Mouse (Mus musculus) embryonic facial prominence, embryonic 13.5 days (tissue): ENCODE data around the gene Ccdc144b. TPM values are rescaled to one million over a fixed set of nuclear protein-coding genes. Genes with fewer than 3 reads are reported as not detected.

Source experiments
- ATAC-seq: fragments of 200-750 bp; cut with Nextera tagmentation; 2 replicates; pipeline ENCODE4 v1.8.0; 2017; ENCODE audit warnings: low read depth; ENCODE audit not compliant: insufficient number of reproducible peaks, insufficient read depth, low FRiP score, low TSS enrichment
- H3K27ac ChIP-seq: fragments of 300-500 bp; sonication (generic); 2 replicates; pipeline ENCODE4 v1.5.1; 2015; ENCODE audit warnings: moderate library complexity, mild to moderate bottlenecking, inconsistent platforms
- H3K27me3 ChIP-seq: fragments of 300-500 bp; sonication (generic); 2 replicates; pipeline ENCODE4 v1.6.1; 2015; ENCODE audit warnings: mild to moderate bottlenecking, inconsistent platforms
- H3K36me3 ChIP-seq: fragments of 300-500 bp; sonication (generic); 2 replicates; pipeline ENCODE4 v1.6.1; 2015; ENCODE audit warnings: mild to moderate bottlenecking, inconsistent platforms
- H3K4me1 ChIP-seq: fragments of 300-500 bp; sonication (generic); 2 replicates; pipeline ENCODE4 v1.6.1; 2015; ENCODE audit warnings: inconsistent platforms
- H3K4me2 ChIP-seq: fragments of 300-500 bp; sonication (generic); 2 replicates; pipeline ENCODE4 v1.6.1; 2015; ENCODE audit warnings: moderate library complexity, mild to moderate bottlenecking, inconsistent platforms
- H3K4me3 ChIP-seq: fragments of 300-500 bp; sonication (generic); 2 replicates; pipeline ENCODE4 v1.5.1; 2015; ENCODE audit warnings: mild to moderate bottlenecking, inconsistent platforms
- H3K9ac ChIP-seq: fragments of 300-500 bp; sonication (generic); 2 replicates; pipeline ENCODE4 v1.6.1; 2015; ENCODE audit warnings: mild to moderate bottlenecking, inconsistent platforms
- H3K9me3 ChIP-seq: fragments of 300-500 bp; sonication (generic); 2 replicates; pipeline ENCODE4 v1.6.1; 2016; ENCODE audit warnings: inconsistent platforms
- WGBS: fragments of 180-500 bp; shearing (Covaris S2); methylation state at CpG from one replicate; pipeline ENCODE4 v1.1.7; 2015; ENCODE audit warnings: mixed read lengths; 5-methylcytosine and 5-hydroxymethylcytosine counted together
- polyA plus RNA-seq: library from polyadenylated mRNA; unstranded; fragments of >200 nt; fragmentation: Nextera tagmentation; extraction: Ambion mirVana; gene quantifications from 2 replicates; pipeline ENCODE4 v1.2.1, GENCODE M21; 2015

Ccdc144b gene
- polyA plus RNA-seq, 1 experiment from 2014 or later = not detected

DNA sequence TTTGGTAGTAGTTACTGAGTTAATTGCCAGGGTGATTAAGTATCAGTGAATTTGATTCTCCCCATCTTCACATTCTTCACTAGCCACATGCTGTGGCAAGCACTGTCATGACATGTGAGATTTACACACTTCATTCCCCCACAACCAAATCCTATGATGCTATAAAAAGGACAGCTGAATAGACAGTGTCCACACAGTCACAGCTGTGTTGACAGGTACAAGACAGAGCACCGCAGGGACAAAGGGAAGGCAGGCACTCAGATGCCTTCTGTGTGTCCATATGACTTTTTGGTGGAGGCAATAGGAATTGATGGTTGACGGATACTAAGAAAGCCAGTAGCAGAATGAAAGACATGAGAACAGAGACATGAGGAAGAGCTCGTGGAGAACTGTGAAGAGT lies 42.1 kb downstream of the Ccdc144b start:
- Histone ChIP-seq H3K9ac (no peak overlapping the region), H3K4me3 (no peak overlapping the region), H3K9me3 (no peaks in the 10 kb centered on the region), H3K36me3 (no peaks in the 10 kb centered on the region), H3K27me3 (no peaks in the 10 kb centered on the region), H3K4me1 (no peaks in the 10 kb centered on the region), H3K4me2 (no peak overlapping the region), H3K27ac (no peak overlapping the region)
- WGBS = 76% methylated on average over 3 of the region's 3 CpGs
- ATAC-seq = no peak

DNA sequence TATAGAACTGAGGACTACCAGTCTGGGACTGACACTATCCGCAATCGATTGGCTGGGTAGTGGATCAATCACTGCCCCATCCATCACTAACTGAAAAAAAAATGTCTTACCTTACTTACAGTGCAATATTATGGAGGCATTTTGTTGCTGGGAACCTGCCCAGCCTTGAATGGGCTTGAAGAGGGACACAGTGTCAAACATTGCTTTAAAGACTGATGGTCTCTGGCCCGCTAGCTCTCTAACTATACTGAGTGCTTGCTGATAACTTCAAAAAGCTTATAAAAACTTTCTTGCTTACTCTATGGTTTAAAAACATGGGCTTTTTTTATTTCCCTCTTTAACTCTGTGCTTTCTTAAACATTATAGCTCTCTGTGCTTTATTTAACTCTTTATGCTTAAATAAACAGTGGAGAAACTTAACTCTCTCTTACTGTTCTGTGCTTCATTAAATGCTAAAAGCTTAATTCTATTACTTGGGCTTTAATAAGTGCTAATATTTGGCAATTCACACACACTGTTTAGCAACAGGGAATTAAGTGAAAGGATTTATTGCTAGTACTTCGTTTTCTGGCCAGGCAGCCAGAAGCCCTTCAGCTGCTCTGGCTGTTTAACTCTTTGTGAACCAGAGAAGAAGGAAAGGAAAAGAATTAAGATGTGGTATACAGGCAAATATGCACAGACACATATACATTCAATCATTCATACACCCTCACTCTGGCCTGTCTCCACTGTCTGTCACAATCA lies 44.8 kb downstream of the Ccdc144b start:
- no peak for ATAC-seq
- Histone ChIP-seq H3K27me3 (no peaks in the 10 kb centered on the region), H3K27ac (no peak overlapping the region), H3K9ac (no peak overlapping the region), H3K36me3 (no peaks in the 10 kb centered on the region), H3K4me2 (no peak overlapping the region), H3K4me1 (no peaks in the 10 kb centered on the region), H3K9me3 (no peaks in the 10 kb centered on the region), H3K4me3 (no peak overlapping the region)
- 72% methylated on average over 4 of the region's 4 CpGs for WGBS

DNA sequence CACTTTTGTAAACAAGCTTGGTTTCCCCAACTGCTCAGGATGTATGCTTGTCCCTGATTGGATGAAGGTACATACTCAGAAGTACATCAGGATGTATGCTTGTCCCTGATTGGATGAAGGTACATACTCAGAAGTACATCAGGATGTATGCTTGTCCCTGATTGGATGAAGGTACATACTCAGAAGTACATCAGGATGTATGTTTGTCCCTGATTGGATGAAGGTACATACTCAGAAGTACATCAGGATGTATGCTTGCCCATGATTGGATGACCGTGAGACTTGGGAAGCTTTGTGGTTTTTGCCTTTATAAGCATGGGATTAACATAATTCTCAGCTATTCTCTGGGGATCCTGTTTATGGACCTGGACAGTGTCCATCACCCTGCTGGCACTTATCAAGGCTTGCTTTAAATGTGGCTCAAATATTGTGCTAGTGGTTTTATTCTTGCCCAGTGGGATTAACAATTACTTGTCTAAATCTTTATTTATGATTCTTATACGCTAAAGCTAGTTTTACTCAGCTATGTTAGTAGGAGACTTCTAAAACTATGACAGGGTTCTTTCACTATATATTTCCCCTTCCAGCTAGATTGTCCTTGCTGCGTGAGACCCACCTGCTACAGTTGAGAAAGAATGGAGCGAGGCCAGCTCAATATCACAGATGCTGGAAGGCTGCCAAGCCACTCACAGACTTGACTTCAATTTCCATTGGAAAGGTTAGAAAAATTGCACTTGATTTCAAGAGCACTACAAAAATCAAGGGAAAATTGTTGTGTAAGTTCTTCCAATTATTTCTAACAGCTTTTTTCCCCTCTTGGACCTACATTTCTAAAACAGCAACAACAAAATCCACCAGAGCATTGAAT lies 49.1 kb downstream of the Ccdc144b start:
- H3K4me1 ChIP-seq = no peaks in the 10 kb centered on the region
- H3K9me3 ChIP-seq = no peaks in the 10 kb centered on the region
- no peak overlapping the region for H3K4me2 ChIP-seq
- no peak for ATAC-seq
- no peaks in the 10 kb centered on the region for H3K27me3 ChIP-seq
- WGBS = 60% methylated on average over 4 of the region's 4 CpGs
- H3K4me3 ChIP-seq = no peak overlapping the region
- H3K27ac ChIP-seq = no peak overlapping the region
- no peaks in the 10 kb centered on the region for H3K36me3 ChIP-seq
- H3K9ac ChIP-seq = no peak overlapping the region

DNA sequence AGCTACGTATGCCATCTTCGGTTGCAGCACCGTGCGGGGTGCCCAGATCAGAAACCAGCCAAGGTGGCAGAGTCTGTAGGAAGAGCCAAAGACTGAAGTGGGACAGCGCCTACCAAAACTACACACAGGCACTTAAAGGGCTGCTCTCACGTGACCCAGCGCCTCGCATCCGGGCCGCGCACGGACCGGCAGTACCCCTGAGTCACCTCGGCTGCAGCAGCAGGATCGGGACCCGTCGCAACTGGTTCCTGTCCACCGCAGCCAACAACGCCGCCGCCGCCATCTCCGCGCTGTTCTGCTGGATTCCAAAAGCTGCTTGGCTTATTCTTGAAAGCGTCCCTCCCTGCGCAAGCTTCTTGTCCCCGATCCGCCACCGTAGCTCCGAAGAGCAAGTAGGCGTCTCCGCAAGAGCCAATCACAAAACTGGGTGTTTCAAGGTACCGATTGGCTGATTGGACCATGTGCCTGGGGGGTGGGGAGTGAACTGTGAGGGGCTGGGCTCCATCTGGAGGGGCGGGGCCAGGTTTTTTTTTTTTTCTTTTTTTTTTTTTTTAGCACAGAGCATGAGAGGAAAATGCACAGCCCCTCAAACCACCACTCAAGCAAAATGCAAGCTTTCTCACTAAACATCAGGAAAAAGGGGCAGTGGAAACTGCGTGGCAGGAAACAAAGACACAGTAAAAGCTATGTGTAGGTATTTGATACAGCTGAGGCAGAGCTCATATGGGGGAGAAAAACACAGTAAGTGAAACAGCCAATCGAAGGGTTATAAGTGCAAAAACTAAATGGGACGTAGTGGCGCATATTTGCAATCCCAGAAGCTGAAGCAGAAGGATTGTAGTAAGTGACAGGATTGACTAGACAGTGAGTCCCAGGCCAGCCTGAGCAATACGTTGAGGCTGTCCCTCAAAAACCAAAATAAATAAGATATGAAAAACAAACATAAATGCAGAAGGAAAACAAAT lies 52.8 kb downstream of the Ccdc144b start, which contains the start of gene Mccc1:
Gene Mccc1, minus strand, starts transcription at position 404 of the 965 bp plus-strand sequence.
- peak; percentile 99 for ATAC-seq
- H3K36me3 ChIP-seq = peaks cover 2% of the 10 kb centered on the region
- H3K4me3 ChIP-seq = peak within 1 kb of the TSS; percentile 61
- 4% methylated on average over 39 of the region's 39 CpGs for WGBS
- H3K27ac ChIP-seq = peak within 1 kb of the TSS; percentile 88
- no peaks in the 10 kb centered on the region for H3K9me3 ChIP-seq
- no peaks in the 10 kb centered on the region for H3K27me3 ChIP-seq
- peak within 1 kb of the TSS; percentile 68 for H3K4me2 ChIP-seq
- peak within 1 kb of the TSS; percentile 81 for H3K9ac ChIP-seq
- H3K4me1 ChIP-seq = no peaks in the 10 kb centered on the region

DNA sequence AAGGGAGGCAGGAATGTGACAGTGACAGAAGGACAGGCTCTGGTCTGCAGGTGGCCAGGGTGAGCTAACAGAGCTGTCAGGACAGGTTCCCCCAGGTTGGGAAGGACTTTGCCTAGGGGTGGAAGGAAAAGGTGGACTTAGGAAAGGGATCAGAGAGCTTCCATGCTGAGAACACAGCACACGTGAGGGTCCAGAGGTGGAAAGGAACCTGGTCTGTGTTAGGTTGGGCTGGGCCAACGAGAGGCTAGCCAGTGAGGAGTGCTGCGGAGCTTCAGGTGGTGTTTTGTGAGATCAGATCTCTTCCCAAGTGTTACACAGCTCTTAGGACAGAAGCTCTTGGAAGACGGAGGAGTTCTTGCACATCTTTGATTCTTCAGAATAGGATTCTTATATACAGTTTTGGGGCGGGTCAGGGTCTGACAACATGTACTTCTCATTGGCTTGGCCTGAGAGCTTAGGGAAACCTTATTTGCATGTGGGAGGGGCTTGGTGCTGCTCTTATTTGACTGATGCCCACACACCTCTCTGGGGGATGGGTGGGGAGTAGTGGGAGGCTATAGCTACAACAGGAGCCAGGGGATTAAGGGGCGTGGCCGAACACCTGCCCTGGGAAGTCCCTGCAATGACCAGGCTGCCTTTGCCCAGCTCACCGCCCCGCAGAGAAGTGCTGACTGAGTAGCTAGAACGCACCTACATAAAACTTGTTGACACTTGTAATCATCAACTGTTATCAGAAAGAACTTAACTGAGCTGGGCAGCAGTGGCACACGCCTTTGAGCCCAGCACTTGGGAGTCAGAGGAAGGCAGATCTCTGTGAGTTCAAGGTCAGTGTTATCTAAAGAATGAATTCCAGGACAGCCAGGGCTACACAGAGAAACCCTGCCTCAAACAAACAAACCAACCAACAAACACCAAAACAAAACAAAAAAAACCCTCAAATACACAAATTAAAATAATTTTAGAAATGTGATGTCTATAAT lies 58.5 kb downstream of the Ccdc144b start:
- 61% methylated on average over 11 of the region's 11 CpGs for WGBS
- no peaks in the 10 kb centered on the region for H3K4me1 ChIP-seq
- H3K27me3 ChIP-seq = no peaks in the 10 kb centered on the region
- no peak overlapping the region for H3K27ac ChIP-seq
- no peaks in the 10 kb centered on the region for H3K9me3 ChIP-seq
- peaks cover 36% of the 10 kb centered on the region for H3K36me3 ChIP-seq
- no peak overlapping the region for H3K4me2 ChIP-seq
- no peak for ATAC-seq
- no peak overlapping the region for H3K9ac ChIP-seq
- no peak overlapping the region for H3K4me3 ChIP-seq

DNA sequence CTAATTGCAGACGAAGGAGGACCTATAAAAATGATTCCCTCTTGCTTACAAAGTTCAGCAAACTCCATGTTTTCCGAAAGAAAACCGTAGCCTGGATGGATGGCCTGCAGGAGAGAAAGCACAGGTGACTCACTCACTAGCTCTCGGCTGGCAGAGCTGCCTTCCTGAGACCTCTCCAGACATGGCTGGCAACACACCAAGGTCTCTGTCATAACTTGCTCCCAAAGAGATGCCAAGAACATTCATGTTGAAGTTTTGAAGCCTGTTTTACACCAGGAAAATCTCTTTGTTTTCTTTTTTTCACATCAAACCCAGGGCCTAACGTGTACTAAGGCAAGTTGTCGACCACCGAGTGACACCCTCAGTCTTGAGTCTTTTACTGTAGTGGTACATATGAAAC lies 62.6 kb downstream of the Ccdc144b start:
- no peak overlapping the region for H3K4me3 ChIP-seq
- no peak overlapping the region for H3K9ac ChIP-seq
- H3K9me3 ChIP-seq = no peaks in the 10 kb centered on the region
- H3K27me3 ChIP-seq = no peaks in the 10 kb centered on the region
- 93% methylated on average over 7 of the region's 7 CpGs for WGBS
- no peak overlapping the region for H3K27ac ChIP-seq
- no peaks in the 10 kb centered on the region for H3K4me1 ChIP-seq
- peaks cover 72% of the 10 kb centered on the region for H3K36me3 ChIP-seq
- H3K4me2 ChIP-seq = no peak overlapping the region
- no peak for ATAC-seq

DNA sequence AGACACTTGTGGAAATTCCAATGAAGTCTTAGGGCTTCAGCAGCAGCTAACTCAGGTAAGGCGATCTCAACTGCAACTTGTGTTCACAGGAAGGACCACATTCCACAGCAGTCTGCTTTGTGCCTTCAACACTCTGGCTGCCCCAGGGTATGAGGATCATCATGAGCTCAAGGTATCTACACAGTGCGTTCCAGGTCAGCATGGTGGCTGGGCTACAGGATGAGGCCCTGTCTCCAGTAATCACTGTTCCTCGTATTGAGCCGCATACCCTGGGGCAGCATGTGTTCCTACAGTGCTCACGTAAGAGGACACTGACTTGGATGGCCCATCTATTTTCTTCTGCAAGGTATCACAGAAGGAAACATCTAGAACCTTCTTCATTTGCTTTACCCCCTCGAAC lies 65.3 kb downstream of the Ccdc144b start:
- Histone ChIP-seq H3K4me2 (no peak overlapping the region), H3K9me3 (no peaks in the 10 kb centered on the region), H3K9ac (no peak overlapping the region), H3K27me3 (no peaks in the 10 kb centered on the region), H3K4me3 (no peak overlapping the region), H3K27ac (no peak overlapping the region), H3K4me1 (no peaks in the 10 kb centered on the region), H3K36me3 (peaks cover 68% of the 10 kb centered on the region)
- 81% methylated on average over 6 of the region's 6 CpGs for whole genome bisulfite sequencing
- no peak for ATAC-seq

DNA sequence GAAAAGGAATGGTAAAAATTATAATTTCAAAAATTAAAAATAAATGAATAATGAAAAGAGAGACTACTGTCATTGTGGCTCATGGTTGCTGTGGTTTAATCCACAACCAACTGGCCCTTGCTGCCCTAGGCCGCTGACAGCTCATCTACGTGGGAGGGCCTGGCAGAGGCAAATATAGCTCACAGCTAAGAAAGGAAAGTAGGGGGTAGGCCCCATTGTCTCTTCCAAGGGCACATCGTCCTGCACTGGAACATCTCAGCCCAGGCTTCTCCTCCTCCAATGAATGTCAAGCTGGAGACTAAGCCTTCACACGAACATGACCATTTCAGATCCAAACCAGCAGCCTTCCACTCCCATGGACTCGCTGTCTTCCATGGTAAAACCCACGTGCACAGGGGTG lies 67.1 kb downstream of the Ccdc144b start:
- peaks cover 70% of the 10 kb centered on the region for H3K36me3 ChIP-seq
- H3K4me1 ChIP-seq = no peaks in the 10 kb centered on the region
- H3K9me3 ChIP-seq = no peaks in the 10 kb centered on the region
- ATAC-seq = no peak
- no peak overlapping the region for H3K4me3 ChIP-seq
- WGBS = 92% methylated on average over 6 of the region's 6 CpGs
- H3K4me2 ChIP-seq = no peak overlapping the region
- H3K27me3 ChIP-seq = no peaks in the 10 kb centered on the region
- H3K9ac ChIP-seq = no peak overlapping the region
- no peak overlapping the region for H3K27ac ChIP-seq

DNA sequence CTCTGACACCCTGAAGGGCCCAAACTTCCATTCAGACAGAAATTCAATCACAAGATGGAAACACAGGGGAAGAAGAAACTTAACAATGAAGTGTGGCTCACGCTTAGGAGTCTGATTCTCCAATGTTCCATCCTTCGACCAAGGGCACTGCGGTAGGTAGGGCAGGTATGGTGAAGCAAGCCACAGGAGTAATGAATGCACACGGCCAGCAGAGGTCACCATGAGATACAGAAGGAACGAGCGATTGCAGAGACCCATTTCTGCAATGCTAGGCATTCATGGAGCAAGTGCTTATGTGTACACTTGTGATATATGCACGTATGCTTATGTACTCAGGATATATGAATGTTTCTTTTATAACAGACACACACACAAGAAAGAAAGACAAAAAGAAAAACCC lies 79.8 kb downstream of the Ccdc144b start:
- Histone ChIP-seq H3K9ac (no peak overlapping the region), H3K4me2 (no peak overlapping the region), H3K27ac (no peak overlapping the region)

DNA sequence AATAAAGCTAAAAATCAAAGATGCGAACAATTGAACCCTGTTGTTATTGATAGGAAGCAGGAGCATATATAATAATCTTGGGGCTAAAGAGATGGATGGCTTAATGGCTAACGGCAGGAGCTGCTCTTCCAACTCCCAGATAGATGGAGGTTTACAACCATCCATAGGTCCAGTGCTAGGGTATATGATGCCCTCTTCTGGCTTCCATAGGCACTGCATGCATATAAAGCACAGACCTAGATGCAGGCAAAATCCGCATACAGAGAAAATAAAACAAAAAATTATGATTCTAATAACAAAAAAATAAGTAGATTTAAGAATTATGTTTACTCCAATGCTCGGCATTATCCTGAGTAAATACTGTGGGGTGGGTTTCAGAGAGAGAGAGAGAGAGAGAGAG lies 80.4 kb downstream of the Ccdc144b start:
- Histone ChIP-seq H3K9me3 (no peaks in the 10 kb centered on the region), H3K4me1 (no peaks in the 10 kb centered on the region), H3K9ac (no peak overlapping the region), H3K4me2 (no peak overlapping the region), H3K36me3 (peaks cover 74% of the 10 kb centered on the region), H3K27me3 (no peaks in the 10 kb centered on the region), H3K27ac (no peak overlapping the region), H3K4me3 (no peak overlapping the region)
- no peak for ATAC-seq
- WGBS = 82% methylated on average over 4 of the region's 4 CpGs

More for the DNA sequence above, 79.8 kb downstream of the Ccdc144b start:
- 71% methylated on average over 7 of the region's 7 CpGs for WGBS
- H3K27me3 ChIP-seq = no peaks in the 10 kb centered on the region
- peaks cover 77% of the 10 kb centered on the region for H3K36me3 ChIP-seq
- H3K4me3 ChIP-seq = no peak overlapping the region
- H3K4me1 ChIP-seq = no peaks in the 10 kb centered on the region
- no peak for ATAC-seq
- no peaks in the 10 kb centered on the region for H3K9me3 ChIP-seq
